8 mouse cellular contexts compared by ENCODE assay signal in the genomic region with DNA sequence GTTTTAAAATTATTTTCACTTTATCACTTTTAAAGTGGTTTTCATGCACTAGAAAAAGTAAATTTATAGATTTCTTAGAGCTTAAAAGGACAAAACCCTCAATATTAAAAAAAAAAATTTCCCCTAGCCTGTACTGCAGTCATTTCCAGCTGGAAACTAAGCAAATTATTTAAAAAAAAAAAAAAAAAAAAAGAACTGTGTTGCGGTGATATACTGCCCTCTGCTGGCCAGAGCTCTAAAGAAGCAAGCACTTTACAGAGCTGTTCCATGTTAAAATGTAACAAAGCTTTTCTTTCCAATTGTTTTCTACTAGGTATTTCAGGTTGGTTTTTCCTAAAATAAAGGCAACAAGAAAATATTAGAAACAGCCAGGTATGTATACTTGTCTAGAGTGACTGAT. TPM values are rescaled to one million over a fixed set of nuclear protein-coding genes. Genes with fewer than 3 reads are reported as not detected.
DNase-seq lines count a peak whose midpoint lies in the region; ATAC-seq and TF ChIP-seq lines count a peak whose summit lies in the region.

No protein-coding gene starts in this region.

- no peak overlapping the region for H3K4me2 ChIP-seq in forebrain, embryonic 11.5 days (ENCODE audit: low read depth, low read length, severe bottlenecking)
- no peak overlapping the region for H3K4me2 ChIP-seq in forebrain, embryonic 16.5 days (ENCODE audit: low read length)
- H3K4me2 ChIP-seq in lung, embryonic 14.5 days: no peak overlapping the region
- no peak overlapping the region for H3K4me2 ChIP-seq in liver, embryonic 13.5 days
- H3K4me2 ChIP-seq in stomach, postnatal 0 days (replicated peaks; ENCODE audit: low read depth): no peak overlapping the region

- H3K27ac ChIP-seq in forebrain, embryonic 11.5 days (ENCODE audit: low read depth, low read length): no peak overlapping the region
- H3K27ac ChIP-seq in forebrain, embryonic 16.5 days (ENCODE audit: low read length): no peak overlapping the region
- H3K27ac ChIP-seq in lung, embryonic 14.5 days (ENCODE audit: low read depth): no peak overlapping the region
- H3K27ac ChIP-seq in liver, embryonic 13.5 days: no peak overlapping the region
- H3K27ac ChIP-seq in stomach, postnatal 0 days (replicated peaks): no peak overlapping the region

- H3K36me3 ChIP-seq in forebrain, embryonic 11.5 days (ENCODE audit: control insufficient read depth, insufficient read depth, low read length): no peaks in the 10 kb centered on the region
- H3K36me3 ChIP-seq in forebrain, embryonic 16.5 days (ENCODE audit: control insufficient read depth, insufficient read depth): no peaks in the 10 kb centered on the region
- no peaks in the 10 kb centered on the region for H3K36me3 ChIP-seq in lung, embryonic 14.5 days (ENCODE audit: insufficient read depth)
- no peaks in the 10 kb centered on the region for H3K36me3 ChIP-seq in liver, embryonic 13.5 days
- H3K36me3 ChIP-seq in stomach, postnatal 0 days (ENCODE audit: control insufficient read depth, insufficient read depth, low read length): no peaks in the 10 kb centered on the region

- no peaks in the 10 kb centered on the region for H3K9me3 ChIP-seq in forebrain, embryonic 11.5 days (ENCODE audit: control insufficient read depth, low read length)
- no peaks in the 10 kb centered on the region for H3K9me3 ChIP-seq in forebrain, embryonic 16.5 days (ENCODE audit: control insufficient read depth, low read length)
- H3K9me3 ChIP-seq in lung, embryonic 14.5 days (ENCODE audit: low read depth, low read length): no peaks in the 10 kb centered on the region
- no peaks in the 10 kb centered on the region for H3K9me3 ChIP-seq in liver, embryonic 13.5 days (replicated peaks)
- no peaks in the 10 kb centered on the region for H3K9me3 ChIP-seq in stomach, postnatal 0 days (ENCODE audit: control insufficient read depth, low read length)

- no peak overlapping the region for H3K9ac ChIP-seq in forebrain, embryonic 11.5 days (ENCODE audit: low read length)
- H3K9ac ChIP-seq in forebrain, embryonic 16.5 days (replicated peaks; ENCODE audit: low read depth, low read length): no peak overlapping the region
- no peak overlapping the region for H3K9ac ChIP-seq in lung, embryonic 14.5 days
- no peak overlapping the region for H3K9ac ChIP-seq in liver, embryonic 13.5 days
- H3K9ac ChIP-seq in stomach, postnatal 0 days (ENCODE audit: low read length): no peak overlapping the region

- no peak for ATAC-seq in forebrain, embryonic 11.5 days (replicated peaks; ENCODE audit: low FRiP score)
- no peak for ATAC-seq in forebrain, embryonic 16.5 days
- no peak for ATAC-seq in lung, embryonic 14.5 days (ENCODE audit: insufficient read depth)
- ATAC-seq in erythroblast, adult 5-6 weeks (replicated peaks; ENCODE audit: low FRiP score, poor library complexity, severe bottlenecking): peak; percentile 63; the same call in 1 of the 2 replicates
- no peak for ATAC-seq in liver, embryonic 13.5 days (ENCODE audit: low read depth)
- ATAC-seq in stomach, postnatal 0 days (ENCODE audit: low FRiP score, low TSS enrichment): no peak

- H3K27me3 ChIP-seq in forebrain, embryonic 11.5 days (ENCODE audit: control insufficient read depth, insufficient read depth, low read length): no peaks in the 10 kb centered on the region
- H3K27me3 ChIP-seq in forebrain, embryonic 16.5 days (replicated peaks; ENCODE audit: control insufficient read depth, insufficient read depth, low read length): no peaks in the 10 kb centered on the region
- no peaks in the 10 kb centered on the region for H3K27me3 ChIP-seq in lung, embryonic 14.5 days (ENCODE audit: insufficient read depth, low read length)
- no peaks in the 10 kb centered on the region for H3K27me3 ChIP-seq in liver, embryonic 13.5 days
- no peaks in the 10 kb centered on the region for H3K27me3 ChIP-seq in stomach, postnatal 0 days (ENCODE audit: control insufficient read depth, insufficient read depth, low read length)

- TF ChIP-seq EP300 in stomach, postnatal 0 days (optimal IDR thresholded peaks at IDR 0.05): no peak

- no peak for TF ChIP-seq POLR2A in lung, adult 2 months (IDR thresholded peaks at IDR 0.05; ENCODE audit: borderline replicate concordance, extremely low read depth, low read depth, low read length)

- H3K4me1 ChIP-seq in forebrain, embryonic 11.5 days (replicated peaks; ENCODE audit: control insufficient read depth, insufficient read depth, low read length): no peaks in the 10 kb centered on the region
- H3K4me1 ChIP-seq in forebrain, embryonic 16.5 days (replicated peaks; ENCODE audit: control insufficient read depth, insufficient read depth, low read length): no peaks in the 10 kb centered on the region
- H3K4me1 ChIP-seq in lung, embryonic 14.5 days (ENCODE audit: insufficient read depth): no peaks in the 10 kb centered on the region
- H3K4me1 ChIP-seq in lung, adult 2 months (ENCODE audit: control insufficient read depth, insufficient read depth, low read length): peaks cover 4% of the 10 kb centered on the region
- H3K4me1 ChIP-seq in liver, embryonic 13.5 days (replicated peaks): peaks cover 25% of the 10 kb centered on the region
- H3K4me1 ChIP-seq in stomach, postnatal 0 days (replicated peaks; ENCODE audit: control insufficient read depth, insufficient read depth): no peaks in the 10 kb centered on the region

- TF ChIP-seq CTCF in lung, embryonic 14.5 days (IDR thresholded peaks at IDR 0.05; ENCODE audit: low read depth): peak; percentile 66
- no peak for TF ChIP-seq CTCF in lung, adult 2 months (IDR thresholded peaks at IDR 0.05; ENCODE audit: insufficient read depth, low read length)
- TF ChIP-seq CTCF in stomach, postnatal 0 days (IDR thresholded peaks at IDR 0.05; ENCODE audit: low read depth): peak; percentile 71

- WGBS in forebrain, embryonic 11.5 days: 7% methylated on average over 1 of the region's 1 CpGs
- 6% methylated on average over 1 of the region's 1 CpGs for WGBS in forebrain, embryonic 16.5 days
- 0% methylated on average over 1 of the region's 1 CpGs for WGBS in lung, embryonic 14.5 days
- 7% methylated on average over 1 of the region's 1 CpGs for WGBS in lung, adult 2 months
- 0% methylated on average over 1 of the region's 1 CpGs for WGBS in liver, embryonic 13.5 days (ENCODE audit: insufficient replicate concordance)
- 10% methylated on average over 1 of the region's 1 CpGs for WGBS in stomach, postnatal 0 days

- peak; percentile 50 for DNase-seq in forebrain, embryonic 11.5 days (ENCODE audit: low spot score)
- peak; percentile 79 for DNase-seq in lung, embryonic 14.5 days
- no peak for DNase-seq in lung, adult 2 months
- DNase-seq in adrenal gland, postnatal 36 days: peak; percentile 25 to 55
- peak; percentile 15 for DNase-seq in liver, embryonic 13.5 days
- peak; percentile 25 for DNase-seq in stomach, postnatal 0 days (ENCODE audit: low spot score)

- H3K4me3 ChIP-seq in forebrain, embryonic 11.5 days (ENCODE audit: low read depth, low read length): no peak overlapping the region
- H3K4me3 ChIP-seq in forebrain, embryonic 16.5 days (replicated peaks; ENCODE audit: low read length): no peak overlapping the region
- no peak overlapping the region for H3K4me3 ChIP-seq in lung, embryonic 14.5 days (ENCODE audit: low read depth, low read length)
- H3K4me3 ChIP-seq in lung, adult 2 months (replicated peaks; ENCODE audit: extremely low read depth, low read depth, low read length): no peak overlapping the region
- H3K4me3 ChIP-seq in liver, embryonic 13.5 days (replicated peaks): no peak overlapping the region
- H3K4me3 ChIP-seq in stomach, postnatal 0 days (ENCODE audit: low read depth, low read length): no peak overlapping the region

RNA-seq across cellular contexts. Expression of gene Gpr82, which starts 4.4 kb away (rescaled TPM):
- 0.48 and 0.57 TPM in 2 replicates for polyA plus RNA-seq in forebrain, embryonic 11.5 days (2014; fragmentation: Nextera tagmentation; extraction: Ambion mirVana)
- polyA plus RNA-seq in forebrain, embryonic 16.5 days (2015; fragmentation: Nextera tagmentation; extraction: Ambion mirVana): 0.35 and 0.61 TPM in 2 replicates
- polyA plus RNA-seq in lung, embryonic 14.5 days (2014; fragmentation: Nextera tagmentation; extraction: Ambion mirVana): 0.41 and 0.58 TPM in 2 replicates
- polyA plus RNA-seq in lung, adult 2 months (2012; rRNA removed): 0.08 TPM in 1 of 2 replicates, not detected in the other
- under 1 TPM in 1 of 2 experiments, not detected in 1; 0.10 TPM for total RNA-seq in adrenal gland, postnatal 36 days (2021)
- 1.0 TPM in 1 of 2 replicates, not detected in the other for total RNA-seq in erythroblast, adult 5-6 weeks (2015; ENCODE audit: low replicate concordance)
- not detected in 2 replicates for total RNA-seq in erythroblast, adult 5-6 weeks (2017; ENCODE audit: low replicate concordance)
- not detected in 2 replicates for polyA plus RNA-seq in liver, embryonic 13.5 days (2015; fragmentation: Nextera tagmentation; extraction: Ambion mirVana)
- polyA plus RNA-seq in stomach, postnatal 0 days (2015; fragmentation: Nextera tagmentation; extraction: Ambion mirVana): 0.21 TPM in 1 of 2 replicates, not detected in the other

RNA-seq across cellular contexts. Expression of gene Gpr34, which starts 24.8 kb away (rescaled TPM):
- 1.7 and 1.9 TPM in 2 replicates for polyA plus RNA-seq in forebrain, embryonic 11.5 days (2014; fragmentation: Nextera tagmentation; extraction: Ambion mirVana)
- polyA plus RNA-seq in forebrain, embryonic 16.5 days (2015; fragmentation: Nextera tagmentation; extraction: Ambion mirVana): 2.7 and 3.4 TPM in 2 replicates
- polyA plus RNA-seq in lung, embryonic 14.5 days (2014; fragmentation: Nextera tagmentation; extraction: Ambion mirVana): 2.5 and 2.6 TPM in 2 replicates
- 0.16 and 0.47 TPM in 2 replicates for polyA plus RNA-seq in lung, adult 2 months (2012; rRNA removed)
- 1 to 10 TPM in 1 of 2 experiments, under 1 TPM in 1; 0.73 to 1.3 TPM for total RNA-seq in adrenal gland, postnatal 36 days (2021)
- 3.8 TPM in 1 of 2 replicates, not detected in the other for total RNA-seq in erythroblast, adult 5-6 weeks (2015; ENCODE audit: low replicate concordance)
- 2.6 and 5.3 TPM in 2 replicates for total RNA-seq in erythroblast, adult 5-6 weeks (2017; ENCODE audit: low replicate concordance)
- polyA plus RNA-seq in liver, embryonic 13.5 days (2015; fragmentation: Nextera tagmentation; extraction: Ambion mirVana): 0.29 and 0.44 TPM in 2 replicates
- polyA plus RNA-seq in stomach, postnatal 0 days (2015; fragmentation: Nextera tagmentation; extraction: Ambion mirVana): 2.8 and 3.0 TPM in 2 replicates
